Mouse (Mus musculus) cortical plate, adult 2 months (tissue): ENCODE measurements at regions not wholly inside any gene's neighbourhood (a gene's known extent, or its start where the extent isn't known, plus 50 kb on each side); places are given as distances from the start of the nearest gene placed in this dataset.

ENCODE experiments used
- CTCF ChIP-seq: fragments of 200-500 bp; IDR thresholded peaks from 2 replicates; pipeline ENCODE4 v1.5.1; 2011; ENCODE audit warnings: mild to moderate bottlenecking, control low read depth, low read length; ENCODE audit not compliant: insufficient read depth; ENCODE audit errors: extremely low read depth
- POLR2A ChIP-seq: fragments of 200-500 bp; IDR thresholded peaks from 2 replicates; pipeline ENCODE4 v1.6.1; 2011; ENCODE audit warnings: mild to moderate bottlenecking, low read length, control low read depth; ENCODE audit not compliant: insufficient read depth; ENCODE audit errors: extremely low read depth

- no peak for TF ChIP-seq POLR2A
- TF ChIP-seq CTCF, result no peak
Observed at GRCm38 (mm10) chr1:190383256-190383838, 212.8 kb upstream of the Prox1 start.
